Mouse (Mus musculus): ENCODE results near the gene Rasgrp3.
A peak's percentile ranks its signal among the peaks of the same experiment; 100 is the strongest.

DNA sequence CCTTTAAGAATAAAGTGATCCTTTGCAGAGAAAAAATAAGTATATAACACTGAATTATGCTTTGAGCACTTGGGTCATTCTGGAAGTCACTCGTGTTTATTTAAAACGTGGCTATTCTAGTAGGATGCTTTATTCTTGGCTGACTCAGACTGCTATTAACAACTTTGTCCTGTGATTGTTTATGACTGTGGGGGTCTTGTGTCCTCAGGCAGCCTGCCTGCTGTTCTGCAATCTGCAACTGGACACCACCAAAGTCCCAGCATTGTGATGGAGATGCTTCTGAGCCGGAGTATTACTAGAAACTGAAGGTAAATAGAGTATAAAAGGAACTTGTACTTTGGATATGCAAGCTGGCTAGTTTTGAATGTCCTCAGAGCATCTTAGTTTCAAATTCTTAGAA, 121.3 kb downstream of the Rasgrp3 start:
- TF ChIP-seq ZC3H11A (IDR thresholded peaks at IDR 0.05; ENCODE audit: borderline replicate concordance, low read depth, low read length) (no peak), HCFC1 (IDR thresholded peaks at IDR 0.05; ENCODE audit: borderline replicate concordance, insufficient read depth, low read length) (no peak), CHD2 (IDR thresholded peaks at IDR 0.05; ENCODE audit: low read depth, low read length) (0 out of 2 replicates have a peak, but pooled peaks have one; percentile 20), ZNF384 (IDR thresholded peaks at IDR 0.05; ENCODE audit: low read depth, low read length) (no peak), MAFK (IDR thresholded peaks at IDR 0.05; ENCODE audit: insufficient read depth, low read depth, low read length) (no peak)
